Mouse (Mus musculus) CH12.LX (cell line): ENCODE data around the gene Riox2. TPM values are rescaled to one million over a fixed set of nuclear protein-coding genes. Genes with fewer than 3 reads are reported as not detected.

ENCODE experiments used
- DNase-seq: peaks from one replicate; pipeline ENCODE4 v3.0.0-alpha.2; 2013; ENCODE audit errors: extremely low read depth
- H3K27ac ChIP-seq: 2 replicates; pipeline ENCODE4 v1.5.1; 2012; ENCODE audit warnings: low read depth, mild to moderate bottlenecking, control low read depth, moderate library complexity; ENCODE audit not compliant: insufficient read depth
- H3K27me3 ChIP-seq: replicated peaks from 2 replicates; pipeline ENCODE3; 2012; ENCODE audit warnings: inconsistent platforms
- H3K36me3 ChIP-seq, 2 experiments: replicated peaks in 1 of 2; 2 replicates each; pipeline versions ENCODE3 to v1.6.1; 2012; ENCODE audit warnings: inconsistent platforms in 1 of 2, low read length in 1 of 2, mild to moderate bottlenecking in 1 of 2, mixed read lengths in 1 of 2, moderate library complexity in 1 of 2; ENCODE audit not compliant: control insufficient read depth in 1 of 2, insufficient read depth in 1 of 2
- H3K4me1 ChIP-seq, 2 experiments: 2 replicates each; pipeline ENCODE4 v1.6.1; 2012; ENCODE audit warnings: inconsistent platforms in 1 of 2, moderate library complexity in 1 of 2; ENCODE audit not compliant: insufficient read depth in 2 of 2, control insufficient read depth in 1 of 2
- H3K4me2 ChIP-seq: 2 replicates; pipeline ENCODE4 v1.6.1; 2012; ENCODE audit warnings: low read depth, mild to moderate bottlenecking, control low read depth; ENCODE audit not compliant: poor library complexity, insufficient read depth, severe bottlenecking
- H3K4me3 ChIP-seq, 3 experiments: fragments of 150-350 bp in 1 of 3; sonication (generic) in 1 of 3; replicated peaks in 1 of 3; 2 replicates each; pipeline versions ENCODE3 to v1.5.1; 2011 to 2012; ENCODE audit warnings: low read depth in 2 of 3, low read length in 2 of 3, mild to moderate bottlenecking in 2 of 3, moderate library complexity in 2 of 3, control low read depth in 1 of 3, improper control_type of control experiment in 1 of 3, inconsistent platforms in 1 of 3, mixed read lengths in 1 of 3; ENCODE audit not compliant: poor library complexity in 1 of 3
- H3K79me2 ChIP-seq: replicated peaks from 2 replicates; pipeline ENCODE4 v1.6.1; 2012; ENCODE audit warnings: mild to moderate bottlenecking, moderate library complexity; ENCODE audit not compliant: control insufficient read depth, poor library complexity, insufficient read depth, severe bottlenecking; ENCODE audit errors: extremely low read depth
- H3K9ac ChIP-seq: 2 replicates; pipeline ENCODE4 v1.6.1; 2012; ENCODE audit warnings: low read depth, mild to moderate bottlenecking, control low read depth, moderate library complexity; ENCODE audit not compliant: insufficient read depth
- H3K9me3 ChIP-seq: replicated peaks from 2 replicates; pipeline ENCODE3; 2012; ENCODE audit warnings: low read length, inconsistent platforms, mixed read lengths
- BHLHE40 ChIP-seq: IDR thresholded peaks from 2 replicates; pipeline ENCODE4 v1.6.1; 2011; ENCODE audit warnings: mild to moderate bottlenecking, low read depth, low read length, improper control_type of control experiment
- CHD1 ChIP-seq: IDR thresholded peaks from 2 replicates; pipeline ENCODE4 v1.6.1; 2012; ENCODE audit warnings: low read depth, low read length, improper control_type of control experiment, inconsistent platforms
- CHD2 ChIP-seq: IDR thresholded peaks from 2 replicates; pipeline ENCODE4 v1.6.1; 2011; ENCODE audit warnings: low read length, improper control_type of control experiment
- CTCF ChIP-seq, 2 experiments: IDR thresholded peaks in 1 of 2; conservative IDR thresholded peaks in 1 of 2; 2 replicates each; pipeline ENCODE4 v1.5.1; 2011 to 2012; ENCODE audit warnings: low read depth in 2 of 2, low read length in 2 of 2, improper control_type of control experiment in 1 of 2, inconsistent platforms in 1 of 2, mild to moderate bottlenecking in 1 of 2, moderate library complexity in 1 of 2
- E2F4 ChIP-seq: IDR thresholded peaks from 2 replicates; pipeline ENCODE4 v1.6.1; 2011; ENCODE audit warnings: low read depth, low read length, improper control_type of control experiment; ENCODE audit not compliant: insufficient replicate concordance
- EP300 ChIP-seq: IDR thresholded peaks from 2 replicates; pipeline ENCODE4 v1.6.1; 2011; ENCODE audit warnings: low read length, improper control_type of control experiment
- ETS1 ChIP-seq: conservative IDR thresholded peaks from 2 replicates; pipeline ENCODE4 v1.6.1; 2012; ENCODE audit warnings: low read depth, mild to moderate bottlenecking, inconsistent platforms, low read length, improper control_type of control experiment, moderate library complexity
- GABPA ChIP-seq: IDR thresholded peaks from 2 replicates; pipeline ENCODE4 v1.6.1; 2012; ENCODE audit warnings: low read depth, low read length, improper control_type of control experiment, inconsistent platforms; ENCODE audit not compliant: insufficient replicate concordance
- IRF4 ChIP-seq: IDR thresholded peaks from 2 replicates; pipeline ENCODE4 v1.6.1; 2014; ENCODE audit warnings: low read depth, mild to moderate bottlenecking, inconsistent platforms, low read length, improper control_type of control experiment
- JUN ChIP-seq: IDR thresholded peaks from 2 replicates; pipeline ENCODE4 v1.6.1; 2011; ENCODE audit warnings: low read depth, mild to moderate bottlenecking, low read length, improper control_type of control experiment, moderate library complexity; ENCODE audit not compliant: insufficient read depth
- JUND ChIP-seq: conservative IDR thresholded peaks from 2 replicates; pipeline ENCODE4 v1.6.1; 2011; ENCODE audit warnings: low read depth, low read length, improper control_type of control experiment
- KAT2A ChIP-seq: IDR thresholded peaks from 2 replicates; pipeline ENCODE4 v1.6.1; 2012; ENCODE audit warnings: low read length, improper control_type of control experiment, inconsistent platforms; ENCODE audit not compliant: insufficient replicate concordance
- MAFK ChIP-seq: IDR thresholded peaks from 2 replicates; pipeline ENCODE4 v1.6.1; 2011; ENCODE audit warnings: low read length, improper control_type of control experiment; ENCODE audit not compliant: insufficient replicate concordance
- MAX ChIP-seq: IDR thresholded peaks from 2 replicates; pipeline ENCODE4 v1.6.1; 2011; ENCODE audit warnings: low read length, improper control_type of control experiment
- MEF2A ChIP-seq: IDR thresholded peaks from 2 replicates; pipeline ENCODE4 v1.6.1; 2014; ENCODE audit warnings: low read depth, mild to moderate bottlenecking, inconsistent platforms, low read length, improper control_type of control experiment, borderline replicate concordance
- MYC ChIP-seq: IDR thresholded peaks from 2 replicates; pipeline ENCODE4 v1.6.1; 2011; ENCODE audit warnings: low read depth, mild to moderate bottlenecking, improper control_type of control experiment, low read length
- NELFE ChIP-seq: IDR thresholded peaks from 2 replicates; pipeline ENCODE4 v1.6.1; 2011; ENCODE audit warnings: low read depth, low read length, improper control_type of control experiment
- NRF1 ChIP-seq: IDR thresholded peaks from 2 replicates; pipeline ENCODE4 v1.6.1; 2014; ENCODE audit warnings: low read depth, mild to moderate bottlenecking, inconsistent platforms, low read length, improper control_type of control experiment, moderate library complexity
- POLR2A ChIP-seq: IDR thresholded peaks from 2 replicates; pipeline ENCODE4 v1.6.1; 2011; ENCODE audit warnings: low read depth, mild to moderate bottlenecking, improper control_type of control experiment, low read length
- POLR2AphosphoS2 ChIP-seq: IDR thresholded peaks from 2 replicates; pipeline ENCODE4 v1.6.1; 2011; ENCODE audit warnings: low read depth, low read length, improper control_type of control experiment
- RAD21 ChIP-seq: IDR thresholded peaks from 2 replicates; pipeline ENCODE4 v1.6.1; 2011; ENCODE audit warnings: low read depth, mild to moderate bottlenecking, low read length, improper control_type of control experiment, moderate library complexity
- RCOR1 ChIP-seq: conservative IDR thresholded peaks from 2 replicates; pipeline ENCODE4 v1.6.1; 2012; ENCODE audit warnings: low read depth, mild to moderate bottlenecking, inconsistent platforms, low read length, improper control_type of control experiment
- TBP ChIP-seq: conservative IDR thresholded peaks from 2 replicates; pipeline ENCODE4 v1.6.1; 2011; ENCODE audit warnings: low read depth, low read length, improper control_type of control experiment
- TCF12 ChIP-seq: IDR thresholded peaks from 2 replicates; pipeline ENCODE4 v1.6.1; 2014; ENCODE audit warnings: low read depth, mild to moderate bottlenecking, inconsistent platforms, low read length, improper control_type of control experiment
- UBTF ChIP-seq: IDR thresholded peaks from 2 replicates; pipeline ENCODE4 v1.6.1; 2012; ENCODE audit warnings: low read depth, mild to moderate bottlenecking, inconsistent platforms, low read length, improper control_type of control experiment, moderate library complexity
- USF1 ChIP-seq: IDR thresholded peaks from 2 replicates; pipeline ENCODE4 v1.6.1; 2014; ENCODE audit warnings: low read depth, mild to moderate bottlenecking, inconsistent platforms, low read length, improper control_type of control experiment
- USF2 ChIP-seq: conservative IDR thresholded peaks from 2 replicates; pipeline ENCODE4 v1.6.1; 2011; ENCODE audit warnings: low read depth, low read length, improper control_type of control experiment
- ZC3H11A ChIP-seq: IDR thresholded peaks from 2 replicates; pipeline ENCODE4 v1.6.1; 2012; ENCODE audit warnings: low read depth, mild to moderate bottlenecking, inconsistent platforms, low read length, improper control_type of control experiment
- ZKSCAN1 ChIP-seq: IDR thresholded peaks from 2 replicates; pipeline ENCODE4 v1.6.1; 2012; ENCODE audit warnings: low read depth, inconsistent platforms, low read length, improper control_type of control experiment, borderline replicate concordance
- ZMIZ1 ChIP-seq: IDR thresholded peaks from 2 replicates; pipeline ENCODE4 v1.6.1; 2012; ENCODE audit warnings: low read depth, mild to moderate bottlenecking, inconsistent platforms, low read length, improper control_type of control experiment
- ZNF384 ChIP-seq: IDR thresholded peaks from 2 replicates; pipeline ENCODE4 v1.6.1; 2012; ENCODE audit warnings: low read depth, low read length, improper control_type of control experiment, inconsistent platforms
- dilution Hi-C: fragments of 300-500 bp; cut with MboI; formaldehyde crosslinking; loops from 2 replicates; pipeline ENCODE4 v1.14.3; 2020; ENCODE audit warnings: low sequenced_read_pairs; ENCODE audit not compliant: extremely low pct_unique_long_range_greater_than_20kb, extremely low pct_ligation_motif_present
- in situ Hi-C: fragments of 300-500 bp; cut with MboI; formaldehyde crosslinking; loops from 3 replicates; pipeline ENCODE4 v1.14.3; 2019; ENCODE audit warnings: low sequenced_read_pairs, low pct_ligation_motif_present, low pct_unique_long_range_greater_than_20kb, mixed read lengths
- polyA plus RNA-seq: library from polyadenylated mRNA; unstranded; fragments of >175 nt; gene quantifications from 2 replicates; pipeline ENCODE4 v1.2.1, GENCODE M21; 2012; ENCODE audit warnings: low read depth; ENCODE audit not compliant: insufficient read length
- total RNA-seq, 2 experiments: library from RNA; depleted of rRNA; stranded (reverse); fragments of 300-350 nt in 1 of 2; fragments of >200 nt in 1 of 2; gene quantifications; 2 replicates each; pipeline ENCODE4 v1.2.3; 2012 to 2014

Gene Riox2
- total and polyA plus RNA-seq, 3 experiments, result 47.3 to 90.7 (median 53.6) TPM

GRCm38 (mm10) chr16:59463567-59463966, 8.0 kb upstream of the Riox2 start:
- H3K27me3 ChIP-seq, result no peaks in the 10 kb centered on the region
- H3K36me3 ChIP-seq, result no peaks in the 10 kb centered on the region
- TF ChIP-seq POLR2AphosphoS2 (no peak), BHLHE40 (no peak), MYC (no peak), MEF2A (no peak), KAT2A (no peak), NELFE (no peak), ZC3H11A (no peak), CHD2 (no peak), CTCF (conservative IDR thresholded peaks at IDR 0.05 in 1 of 2, IDR thresholded peaks at IDR 0.05 in 1 of 2; ENCODE audit: low read depth in 2 of 2, low read length in 2 of 2) (no peak), RAD21 (no peak), ETS1 (no peak), CHD1 (no peak), ZMIZ1 (no peak), NRF1 (no peak), USF2 (no peak), GABPA (no peak), POLR2A (no peak), IRF4 (no peak)
- TF ChIP-seq, all 38 proteins: peak for 0
- no peak for DNase-seq
- H3K4me1 ChIP-seq, result peaks cover 9 to 21% of the 10 kb centered on the region in 2 experiments; a peak in 3 of 4 replicates
- H3K9ac ChIP-seq, result no peak overlapping the region
- no peak overlapping the region for H3K4me3 ChIP-seq
- no peaks in the 10 kb centered on the region for H3K79me2 ChIP-seq
- no peak overlapping the region for H3K4me2 ChIP-seq
- H3K27ac ChIP-seq, result no peak overlapping the region
- peaks cover 5% of the 10 kb centered on the region for H3K9me3 ChIP-seq
- in situ Hi-C loops, result no loop called here
- dilution Hi-C loops, result no loop called here

- in situ Hi-C loops (no loop called here), dilution Hi-C loops (no loop called here)
- Histone ChIP-seq H3K9ac (no peak overlapping the region), H3K4me3 (no peak overlapping the region), H3K27ac (no peak overlapping the region)
- TF ChIP-seq BHLHE40 (no peak), ZNF384 (no peak), MAFK (no peak), E2F4 (no peak), ZKSCAN1 (no peak), POLR2AphosphoS2 (no peak), USF1 (no peak), IRF4 (no peak), MAX (no peak), JUN (no peak), EP300 (no peak), RCOR1 (no peak), JUND (no peak), TCF12 (no peak), UBTF (no peak), CHD2 (no peak), TBP (no peak)
- TF ChIP-seq, all 38 proteins: peak for 0
- H3K36me3 ChIP-seq, result no peaks in the 10 kb centered on the region
- peaks cover 5% of the 10 kb centered on the region for H3K9me3 ChIP-seq
- H3K27me3 ChIP-seq, result no peaks in the 10 kb centered on the region
- DNase-seq, result no peak
- no peak overlapping the region for H3K4me2 ChIP-seq
- no peaks in the 10 kb centered on the region for H3K79me2 ChIP-seq
- H3K4me1 ChIP-seq, result peaks cover 6 to 18% of the 10 kb centered on the region in 2 experiments; a peak in 3 of 4 replicates
Observed at GRCm38 (mm10) chr16:59463973-59464372, 7.6 kb upstream of the Riox2 start.
